Mouse (Mus musculus) liver, adult 2 months (tissue): ENCODE results near the gene Gfm1.

ENCODE experiments used
- CTCF ChIP-seq: fragments of 200-500 bp; IDR thresholded peaks from 2 replicates; pipeline ENCODE4 v1.5.1; 2011; ENCODE audit warnings: low read depth, low read length, control low read depth
- POLR2A ChIP-seq: fragments of 200-500 bp; IDR thresholded peaks from 2 replicates; pipeline ENCODE4 v1.6.1; 2011; ENCODE audit warnings: low read length, control low read depth; ENCODE audit not compliant: insufficient read depth; ENCODE audit errors: extremely low read depth

GRCm38 (mm10) chr3:67466576-67466975, 36.7 kb downstream of the Gfm1 start:
- TF ChIP-seq CTCF, result no peak
- no peak for TF ChIP-seq POLR2A
